In genomic region chr9:66218917-66219725, GRCm38 (mm10) we compare ENCODE assay signal across 10 mouse cellular contexts.
DNase-seq lines count a peak whose midpoint lies in the region; ATAC-seq and TF ChIP-seq lines count a peak whose summit lies in the region.
"Had no signal": no experiment of that assay in that cellular context is flagged by ENCODE, and none has a peak within 500 bp of the region (broad histone marks: within the 10 kb centered on the region; RNA-seq: fewer than 3 reads in every experiment).

No protein-coding gene starts in this region.

- no peak for ATAC-seq in midbrain, postnatal 0 days (ENCODE audit: low FRiP score)
- no peak for ATAC-seq in limb, embryonic 14.5 days (ENCODE audit: low FRiP score, low read depth)
- ATAC-seq in megakaryocyte progenitor cell, adult 5-6 weeks (replicated peaks; ENCODE audit: poor library complexity) = no peak
- ATAC-seq: forebrain, embryonic 16.5 days; midbrain, embryonic 15.5 days had no signal

- no peaks in the 10 kb centered on the region for H3K27me3 ChIP-seq in midbrain, postnatal 0 days (ENCODE audit: insufficient read depth, low read length)
- no peaks in the 10 kb centered on the region for H3K27me3 ChIP-seq in midbrain, embryonic 10.5 days (ENCODE audit: low read depth, poor library complexity, severe bottlenecking)
- no peaks in the 10 kb centered on the region for H3K27me3 ChIP-seq in limb, embryonic 14.5 days (ENCODE audit: control insufficient read depth, insufficient read depth, low read length)
- H3K27me3 ChIP-seq: midbrain, embryonic 15.5 days had no signal

- no peak for TF ChIP-seq CTCF in midbrain, postnatal 0 days (IDR thresholded peaks at IDR 0.05)

- peak; percentile 24 for DNase-seq in adrenal gland, postnatal 14 days
- no peak for DNase-seq in adrenal gland, postnatal 4 days (ENCODE audit: low spot score in 2 of 2)
- DNase-seq in midbrain, postnatal 0 days (ENCODE audit: low spot score) = peak; percentile 28
- no peak for DNase-seq in midbrain, embryonic 10.5 days (ENCODE audit: low spot score)
- DNase-seq in limb, embryonic 14.5 days (ENCODE audit: low spot score) = peak; percentile 8
- DNase-seq in right cerebral cortex, adult 18-20 months = no peak
- DNase-seq in urinary bladder, adult 18-20 months (ENCODE audit: low spot score in 2 of 2) = no peak

- no peak overlapping the region for H3K4me3 ChIP-seq in midbrain, postnatal 0 days (ENCODE audit: low read depth, low read length)
- no peak overlapping the region for H3K4me3 ChIP-seq in midbrain, embryonic 10.5 days
- no peak overlapping the region for H3K4me3 ChIP-seq in limb, embryonic 14.5 days (replicated peaks; ENCODE audit: low read length)
- H3K4me3 ChIP-seq: midbrain, embryonic 15.5 days had no signal

- no peaks in the 10 kb centered on the region for H3K4me1 ChIP-seq in midbrain, postnatal 0 days (ENCODE audit: insufficient read depth, low read length)
- peaks cover 5% of the 10 kb centered on the region for H3K4me1 ChIP-seq in midbrain, embryonic 10.5 days
- H3K4me1 ChIP-seq in limb, embryonic 14.5 days (ENCODE audit: control insufficient read depth, insufficient read depth, low read length) = no peaks in the 10 kb centered on the region
- H3K4me1 ChIP-seq: midbrain, embryonic 15.5 days had no signal

- TF ChIP-seq POLR2A in limb, embryonic 14.5 days (IDR thresholded peaks at IDR 0.05; ENCODE audit: borderline replicate concordance, extremely low read depth, insufficient read depth, insufficient read length) = no peak

- no peak overlapping the region for H3K9ac ChIP-seq in midbrain, postnatal 0 days (replicated peaks; ENCODE audit: low read length, poor library complexity, severe bottlenecking)
- H3K9ac ChIP-seq in limb, embryonic 14.5 days (ENCODE audit: low read depth, low read length, severe bottlenecking) = no peak overlapping the region
- H3K9ac ChIP-seq: midbrain, embryonic 15.5 days had no signal

- 62% methylated on average over 10 of the region's 10 CpGs for WGBS in midbrain, postnatal 0 days
- 82% methylated on average over 10 of the region's 10 CpGs for WGBS in midbrain, embryonic 10.5 days
- WGBS in limb, embryonic 14.5 days = 71% methylated on average over 10 of the region's 10 CpGs

- H3K9me3 ChIP-seq in midbrain, postnatal 0 days (ENCODE audit: low read length) = no peaks in the 10 kb centered on the region
- H3K9me3 ChIP-seq in midbrain, embryonic 10.5 days (replicated peaks) = no peaks in the 10 kb centered on the region
- H3K9me3 ChIP-seq in limb, embryonic 14.5 days (ENCODE audit: control insufficient read depth, low read length) = no peaks in the 10 kb centered on the region
- H3K9me3 ChIP-seq: midbrain, embryonic 15.5 days had no signal

- H3K36me3 ChIP-seq in midbrain, postnatal 0 days (ENCODE audit: insufficient read depth, low read length) = no peaks in the 10 kb centered on the region
- no peaks in the 10 kb centered on the region for H3K36me3 ChIP-seq in midbrain, embryonic 10.5 days
- no peaks in the 10 kb centered on the region for H3K36me3 ChIP-seq in limb, embryonic 14.5 days (ENCODE audit: control insufficient read depth, insufficient read depth, low read length)
- H3K36me3 ChIP-seq: midbrain, embryonic 15.5 days had no signal

- H3K27ac ChIP-seq in midbrain, postnatal 0 days (ENCODE audit: low read depth, low read length) = no peak overlapping the region
- H3K27ac ChIP-seq in midbrain, embryonic 10.5 days (replicated peaks) = no peak overlapping the region; the same call in 1 of the 2 replicates
- no peak overlapping the region for H3K27ac ChIP-seq in limb, embryonic 14.5 days (replicated peaks; ENCODE audit: low read depth, low read length)
- H3K27ac ChIP-seq: midbrain, embryonic 15.5 days had no signal

- no peak overlapping the region for H3K4me2 ChIP-seq in midbrain, postnatal 0 days (ENCODE audit: low read depth, low read length, poor library complexity, severe bottlenecking)
- no peak overlapping the region for H3K4me2 ChIP-seq in limb, embryonic 14.5 days (replicated peaks; ENCODE audit: low read depth, low read length, severe bottlenecking)
- H3K4me2 ChIP-seq: midbrain, embryonic 15.5 days had no signal

Comparison
In these comparisons a context has a peak if more than half of its experiments do, and no peak if none do; other contexts are left out.
1. DNase-seq: peak in adrenal gland, postnatal 14 days (single experiment), midbrain, postnatal 0 days (single experiment) and limb, embryonic 14.5 days (single experiment); none in adrenal gland, postnatal 4 days (0 of 2), midbrain, embryonic 10.5 days (single experiment), right cerebral cortex, adult 18-20 months (single experiment) and urinary bladder, adult 18-20 months (0 of 2).